Mouse (Mus musculus) liver, embryonic 14.5 days (tissue): ENCODE measurements around the gene Ceacam15.
A peak's percentile ranks its signal among the peaks of the same experiment; 100 is the strongest.

ENCODE experiments used
- CTCF ChIP-seq: IDR thresholded peaks from 2 replicates; pipeline ENCODE4 v1.5.1; 2016; ENCODE audit warnings: antibody characterized with exemption, low read depth, control low read depth
- EP300 ChIP-seq: IDR thresholded peaks from 2 replicates; pipeline ENCODE4 v1.6.1; 2016; ENCODE audit warnings: antibody characterized with exemption, low read depth

- TF ChIP-seq EP300 (no peak), CTCF (peak; percentile 89)
Observed at GRCm38 (mm10) chr7:16628096-16628771, 47.3 kb downstream of the Ceacam15 start.
